Mouse (Mus musculus) CH12.LX (cell line): ENCODE data around the gene Gp9. TPM values are rescaled to one million over a fixed set of nuclear protein-coding genes. Genes with fewer than 3 reads are reported as not detected.

Experiments used
- DNase-seq: peaks from one replicate; pipeline ENCODE4 v3.0.0-alpha.2; 2013; ENCODE audit errors: extremely low read depth
- H3K27ac ChIP-seq: 2 replicates; pipeline ENCODE4 v1.5.1; 2012; ENCODE audit warnings: low read depth, mild to moderate bottlenecking, control low read depth, moderate library complexity; ENCODE audit not compliant: insufficient read depth
- H3K27me3 ChIP-seq: replicated peaks from 2 replicates; pipeline ENCODE3; 2012; ENCODE audit warnings: inconsistent platforms
- H3K36me3 ChIP-seq, 2 experiments: replicated peaks in 1 of 2; 2 replicates each; pipeline versions ENCODE3 to v1.6.1; 2012; ENCODE audit warnings: inconsistent platforms in 1 of 2, low read length in 1 of 2, mild to moderate bottlenecking in 1 of 2, mixed read lengths in 1 of 2, moderate library complexity in 1 of 2; ENCODE audit not compliant: control insufficient read depth in 1 of 2, insufficient read depth in 1 of 2
- H3K4me1 ChIP-seq, 2 experiments: 2 replicates each; pipeline ENCODE4 v1.6.1; 2012; ENCODE audit warnings: inconsistent platforms in 1 of 2, moderate library complexity in 1 of 2; ENCODE audit not compliant: insufficient read depth in 2 of 2, control insufficient read depth in 1 of 2
- H3K4me2 ChIP-seq: 2 replicates; pipeline ENCODE4 v1.6.1; 2012; ENCODE audit warnings: low read depth, mild to moderate bottlenecking, control low read depth; ENCODE audit not compliant: poor library complexity, insufficient read depth, severe bottlenecking
- H3K4me3 ChIP-seq, 3 experiments: fragments of 150-350 bp in 1 of 3; sonication (generic) in 1 of 3; replicated peaks in 1 of 3; 2 replicates each; pipeline versions ENCODE3 to v1.5.1; 2011 to 2012; ENCODE audit warnings: low read depth in 2 of 3, low read length in 2 of 3, mild to moderate bottlenecking in 2 of 3, moderate library complexity in 2 of 3, control low read depth in 1 of 3, improper control_type of control experiment in 1 of 3, inconsistent platforms in 1 of 3, mixed read lengths in 1 of 3; ENCODE audit not compliant: poor library complexity in 1 of 3
- H3K79me2 ChIP-seq: replicated peaks from 2 replicates; pipeline ENCODE4 v1.6.1; 2012; ENCODE audit warnings: mild to moderate bottlenecking, moderate library complexity; ENCODE audit not compliant: control insufficient read depth, poor library complexity, insufficient read depth, severe bottlenecking; ENCODE audit errors: extremely low read depth
- H3K9ac ChIP-seq: 2 replicates; pipeline ENCODE4 v1.6.1; 2012; ENCODE audit warnings: low read depth, mild to moderate bottlenecking, control low read depth, moderate library complexity; ENCODE audit not compliant: insufficient read depth
- H3K9me3 ChIP-seq: replicated peaks from 2 replicates; pipeline ENCODE3; 2012; ENCODE audit warnings: low read length, inconsistent platforms, mixed read lengths
- BHLHE40 ChIP-seq: IDR thresholded peaks from 2 replicates; pipeline ENCODE4 v1.6.1; 2011; ENCODE audit warnings: mild to moderate bottlenecking, low read depth, low read length, improper control_type of control experiment
- CHD1 ChIP-seq: IDR thresholded peaks from 2 replicates; pipeline ENCODE4 v1.6.1; 2012; ENCODE audit warnings: low read depth, low read length, improper control_type of control experiment, inconsistent platforms
- CTCF ChIP-seq, 2 experiments: IDR thresholded peaks in 1 of 2; conservative IDR thresholded peaks in 1 of 2; 2 replicates each; pipeline ENCODE4 v1.5.1; 2011 to 2012; ENCODE audit warnings: low read depth in 2 of 2, low read length in 2 of 2, improper control_type of control experiment in 1 of 2, inconsistent platforms in 1 of 2, mild to moderate bottlenecking in 1 of 2, moderate library complexity in 1 of 2
- E2F4 ChIP-seq: IDR thresholded peaks from 2 replicates; pipeline ENCODE4 v1.6.1; 2011; ENCODE audit warnings: low read depth, low read length, improper control_type of control experiment; ENCODE audit not compliant: insufficient replicate concordance
- ELF1 ChIP-seq: IDR thresholded peaks from 2 replicates; pipeline ENCODE4 v1.6.1; 2014; ENCODE audit warnings: low read depth, mild to moderate bottlenecking, inconsistent platforms, low read length, improper control_type of control experiment
- GABPA ChIP-seq: IDR thresholded peaks from 2 replicates; pipeline ENCODE4 v1.6.1; 2012; ENCODE audit warnings: low read depth, low read length, improper control_type of control experiment, inconsistent platforms; ENCODE audit not compliant: insufficient replicate concordance
- HCFC1 ChIP-seq: IDR thresholded peaks from 2 replicates; pipeline ENCODE4 v1.6.1; 2012; ENCODE audit warnings: low read depth, mild to moderate bottlenecking, inconsistent platforms, low read length, improper control_type of control experiment
- IRF4 ChIP-seq: IDR thresholded peaks from 2 replicates; pipeline ENCODE4 v1.6.1; 2014; ENCODE audit warnings: low read depth, mild to moderate bottlenecking, inconsistent platforms, low read length, improper control_type of control experiment
- JUN ChIP-seq: IDR thresholded peaks from 2 replicates; pipeline ENCODE4 v1.6.1; 2011; ENCODE audit warnings: low read depth, mild to moderate bottlenecking, low read length, improper control_type of control experiment, moderate library complexity; ENCODE audit not compliant: insufficient read depth
- JUND ChIP-seq: conservative IDR thresholded peaks from 2 replicates; pipeline ENCODE4 v1.6.1; 2011; ENCODE audit warnings: low read depth, low read length, improper control_type of control experiment
- KAT2A ChIP-seq: IDR thresholded peaks from 2 replicates; pipeline ENCODE4 v1.6.1; 2012; ENCODE audit warnings: low read length, improper control_type of control experiment, inconsistent platforms; ENCODE audit not compliant: insufficient replicate concordance
- MAFK ChIP-seq: IDR thresholded peaks from 2 replicates; pipeline ENCODE4 v1.6.1; 2011; ENCODE audit warnings: low read length, improper control_type of control experiment; ENCODE audit not compliant: insufficient replicate concordance
- MAZ ChIP-seq: IDR thresholded peaks from 2 replicates; pipeline ENCODE4 v1.6.1; 2012; ENCODE audit warnings: low read depth, mild to moderate bottlenecking, inconsistent platforms, low read length, improper control_type of control experiment, moderate library complexity
- MEF2A ChIP-seq: IDR thresholded peaks from 2 replicates; pipeline ENCODE4 v1.6.1; 2014; ENCODE audit warnings: low read depth, mild to moderate bottlenecking, inconsistent platforms, low read length, improper control_type of control experiment, borderline replicate concordance
- MXI1 ChIP-seq: IDR thresholded peaks from 2 replicates; pipeline ENCODE4 v1.6.1; 2011; ENCODE audit warnings: mild to moderate bottlenecking, low read depth, low read length, improper control_type of control experiment
- MYC ChIP-seq: IDR thresholded peaks from 2 replicates; pipeline ENCODE4 v1.6.1; 2011; ENCODE audit warnings: low read depth, mild to moderate bottlenecking, improper control_type of control experiment, low read length
- NELFE ChIP-seq: IDR thresholded peaks from 2 replicates; pipeline ENCODE4 v1.6.1; 2011; ENCODE audit warnings: low read depth, low read length, improper control_type of control experiment
- NRF1 ChIP-seq: IDR thresholded peaks from 2 replicates; pipeline ENCODE4 v1.6.1; 2014; ENCODE audit warnings: low read depth, mild to moderate bottlenecking, inconsistent platforms, low read length, improper control_type of control experiment, moderate library complexity
- POLR2A ChIP-seq: IDR thresholded peaks from 2 replicates; pipeline ENCODE4 v1.6.1; 2011; ENCODE audit warnings: low read depth, mild to moderate bottlenecking, improper control_type of control experiment, low read length
- POLR2AphosphoS2 ChIP-seq: IDR thresholded peaks from 2 replicates; pipeline ENCODE4 v1.6.1; 2011; ENCODE audit warnings: low read depth, low read length, improper control_type of control experiment
- RCOR1 ChIP-seq: conservative IDR thresholded peaks from 2 replicates; pipeline ENCODE4 v1.6.1; 2012; ENCODE audit warnings: low read depth, mild to moderate bottlenecking, inconsistent platforms, low read length, improper control_type of control experiment
- SIN3A ChIP-seq: IDR thresholded peaks from 2 replicates; pipeline ENCODE4 v1.6.1; 2012; ENCODE audit warnings: low read length, improper control_type of control experiment, inconsistent platforms
- SMC3 ChIP-seq: IDR thresholded peaks from 2 replicates; pipeline ENCODE4 v1.6.1; 2011; ENCODE audit warnings: low read depth, low read length, improper control_type of control experiment
- TBP ChIP-seq: conservative IDR thresholded peaks from 2 replicates; pipeline ENCODE4 v1.6.1; 2011; ENCODE audit warnings: low read depth, low read length, improper control_type of control experiment
- UBTF ChIP-seq: IDR thresholded peaks from 2 replicates; pipeline ENCODE4 v1.6.1; 2012; ENCODE audit warnings: low read depth, mild to moderate bottlenecking, inconsistent platforms, low read length, improper control_type of control experiment, moderate library complexity
- USF1 ChIP-seq: IDR thresholded peaks from 2 replicates; pipeline ENCODE4 v1.6.1; 2014; ENCODE audit warnings: low read depth, mild to moderate bottlenecking, inconsistent platforms, low read length, improper control_type of control experiment
- USF2 ChIP-seq: conservative IDR thresholded peaks from 2 replicates; pipeline ENCODE4 v1.6.1; 2011; ENCODE audit warnings: low read depth, low read length, improper control_type of control experiment
- ZC3H11A ChIP-seq: IDR thresholded peaks from 2 replicates; pipeline ENCODE4 v1.6.1; 2012; ENCODE audit warnings: low read depth, mild to moderate bottlenecking, inconsistent platforms, low read length, improper control_type of control experiment
- ZKSCAN1 ChIP-seq: IDR thresholded peaks from 2 replicates; pipeline ENCODE4 v1.6.1; 2012; ENCODE audit warnings: low read depth, inconsistent platforms, low read length, improper control_type of control experiment, borderline replicate concordance
- dilution Hi-C: fragments of 300-500 bp; cut with MboI; formaldehyde crosslinking; loops from 2 replicates; pipeline ENCODE4 v1.14.3; 2020; ENCODE audit warnings: low sequenced_read_pairs; ENCODE audit not compliant: extremely low pct_unique_long_range_greater_than_20kb, extremely low pct_ligation_motif_present
- in situ Hi-C: fragments of 300-500 bp; cut with MboI; formaldehyde crosslinking; loops from 3 replicates; pipeline ENCODE4 v1.14.3; 2019; ENCODE audit warnings: low sequenced_read_pairs, low pct_ligation_motif_present, low pct_unique_long_range_greater_than_20kb, mixed read lengths
- polyA plus RNA-seq: library from polyadenylated mRNA; unstranded; fragments of >175 nt; gene quantifications from 2 replicates; pipeline ENCODE4 v1.2.1, GENCODE M21; 2012; ENCODE audit warnings: low read depth; ENCODE audit not compliant: insufficient read length
- total RNA-seq, 2 experiments: library from RNA; depleted of rRNA; stranded (reverse); fragments of 300-350 nt in 1 of 2; fragments of >200 nt in 1 of 2; gene quantifications; 2 replicates each; pipeline ENCODE4 v1.2.3; 2012 to 2014

Gp9 gene
- total and polyA plus RNA-seq, 3 experiments = not detected

GRCm38 (mm10) chr6:87797321-87797720 is 19.4 kb downstream of the Gp9 start:
- Histone ChIP-seq H3K27ac (no peak overlapping the region), H3K4me1 (peaks cover 0 to 10% of the 10 kb centered on the region in 2 experiments; a peak in 2 of 4 replicates), H3K9me3 (no peaks in the 10 kb centered on the region), H3K36me3 (peaks cover 21 to 69% of the 10 kb centered on the region in 2 experiments), H3K4me3 (no peak overlapping the region), H3K27me3 (no peaks in the 10 kb centered on the region), H3K4me2 (no peak overlapping the region), H3K79me2 (no peaks in the 10 kb centered on the region; the same call in 1 of the 2 replicates), H3K9ac (no peak overlapping the region)
- TF ChIP-seq MXI1 = no peak
- no peak for TF ChIP-seq HCFC1
- TF ChIP-seq JUN = no peak
- no peak for TF ChIP-seq JUND
- no peak for TF ChIP-seq SMC3
- TF ChIP-seq POLR2A = no peak
- no peak for TF ChIP-seq ZKSCAN1
- TF ChIP-seq MEF2A = no peak
- no peak for TF ChIP-seq GABPA
- no peak for TF ChIP-seq BHLHE40
- no peak for TF ChIP-seq NELFE
- no peak for TF ChIP-seq POLR2AphosphoS2
- no peak for TF ChIP-seq E2F4
- no peak for TF ChIP-seq SIN3A
- no peak for TF ChIP-seq KAT2A
- no peak for TF ChIP-seq CHD1
- TF ChIP-seq MYC = no peak
- no peak for TF ChIP-seq ZC3H11A
- no peak for TF ChIP-seq UBTF
- TF ChIP-seq IRF4 = no peak
- dilution Hi-C loops = no loop called here
- no peak for DNase-seq
- in situ Hi-C loops = no loop called here

- H3K4me2 ChIP-seq = no peak overlapping the region
- in situ Hi-C loops (no loop called here), dilution Hi-C loops (no loop called here)
- no peak for DNase-seq
- H3K9me3 ChIP-seq = no peaks in the 10 kb centered on the region
- TF ChIP-seq MEF2A (no peak), POLR2A (no peak), USF2 (no peak), ELF1 (no peak), CTCF (conservative IDR thresholded peaks at IDR 0.05 in 1 of 2, IDR thresholded peaks at IDR 0.05 in 1 of 2; ENCODE audit: low read depth in 2 of 2, low read length in 2 of 2) (no peak), MAZ (no peak), TBP (no peak), USF1 (no peak), MYC (no peak), BHLHE40 (no peak), ZKSCAN1 (no peak), SIN3A (no peak), MAFK (no peak), NRF1 (no peak), RCOR1 (no peak)
- H3K79me2 ChIP-seq = peaks cover under 1% of the 10 kb centered on the region; the same call in 1 of the 2 replicates
- H3K27me3 ChIP-seq = no peaks in the 10 kb centered on the region
- peaks cover 11 to 58% of the 10 kb centered on the region in 2 experiments for H3K36me3 ChIP-seq
- H3K9ac ChIP-seq = no peak overlapping the region
- H3K4me1 ChIP-seq = peaks cover 0 to 11% of the 10 kb centered on the region in 2 experiments; a peak in 2 of 4 replicates
- H3K4me3 ChIP-seq = no peak overlapping the region
- H3K27ac ChIP-seq = no peak overlapping the region
Observed at GRCm38 (mm10) chr6:87799576-87799975, 21.7 kb downstream of the Gp9 start.
